Mouse (Mus musculus) kidney, adult 2 months (tissue): ENCODE data around the gene Nfyc.

Experiments
- CTCF ChIP-seq: fragments of 200-500 bp; conservative IDR thresholded peaks from 2 replicates; pipeline ENCODE4 v1.5.1; 2011; ENCODE audit warnings: low read depth, mild to moderate bottlenecking, control low read depth, low read length, moderate library complexity, mixed read lengths; ENCODE audit not compliant: insufficient read depth, insufficient read length
- POLR2A ChIP-seq: fragments of 200-500 bp; IDR thresholded peaks from one replicate; pipeline ENCODE4 v1.6.1; 2011; ENCODE audit warnings: low read depth, low read length, control low read depth

GRCm38 (mm10) chr4:120875961-120876360 lies 44.6 kb upstream of the Nfyc start:
- TF ChIP-seq CTCF (no peak), POLR2A (no peak)
